Mouse (Mus musculus): ENCODE measurements around the gene Hoxa7. TPM values are rescaled to one million over a fixed set of nuclear protein-coding genes. Genes with fewer than 3 reads are reported as not detected.

Gene Hoxa7
- total and polyA plus RNA-seq, 3 experiments = 0.17 TPM; not detected in 2

DNA sequence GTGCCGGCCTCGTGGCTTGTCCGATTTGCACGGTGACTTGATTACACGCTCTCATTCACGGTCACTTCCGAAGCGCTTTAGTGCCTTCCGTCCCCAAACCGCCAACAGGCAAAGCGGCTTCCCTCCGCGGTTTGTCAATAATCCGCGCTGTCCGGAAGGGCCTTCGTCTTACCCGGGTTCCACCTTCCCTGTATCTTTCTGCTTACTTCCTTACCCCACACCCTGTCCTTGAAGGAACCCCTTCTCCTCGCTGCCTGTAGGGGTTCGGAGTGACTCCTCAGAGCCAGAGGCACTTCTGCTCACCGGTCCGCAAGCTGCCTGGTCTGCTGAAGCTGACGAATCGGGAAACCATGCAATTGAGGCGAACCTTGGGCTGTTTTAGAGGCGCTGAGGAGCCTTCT lies 24.7 kb upstream of the Hoxa7 start:
- Histone ChIP-seq H3K9me3 (replicated peaks; ENCODE audit: insufficient read depth, low read length) (no peaks in the 10 kb centered on the region), H3K79me2 (ENCODE audit: control insufficient read depth, insufficient read depth, low read length, poor library complexity) (no peaks in the 10 kb centered on the region), H3K4me1 (ENCODE audit: control insufficient read depth in 1 of 2, insufficient read depth in 2 of 2, low read length in 2 of 2) (no peaks in the 10 kb centered on the region), H3K27ac (ENCODE audit: control insufficient read depth, low read depth, low read length) (no peak overlapping the region), H3K4me3 (ENCODE audit: control insufficient read depth in 1 of 2, insufficient read depth in 1 of 2, low read depth in 2 of 2, low read length in 2 of 2) (no peak overlapping the region), H3K9ac (ENCODE audit: control insufficient read depth, low read depth, low read length, poor library complexity, severe bottlenecking) (no peak overlapping the region), H3K36me3 (ENCODE audit: control insufficient read depth in 1 of 2, insufficient read depth in 2 of 2, low read length in 2 of 2) (no peaks in the 10 kb centered on the region), H3K27me3 (ENCODE audit: control insufficient read depth in 1 of 2, insufficient read depth in 2 of 2, low read length in 2 of 2) (no peaks in the 10 kb centered on the region)
- no peak for DNase-seq (ENCODE audit: low read depth, low spot score)
- no peak for TF ChIP-seq MEF2A (IDR thresholded peaks at IDR 0.05; ENCODE audit: extremely low read depth, insufficient replicate concordance, low read depth, low read length, poor library complexity, severe bottlenecking)
- no peak for TF ChIP-seq MAFK (IDR thresholded peaks at IDR 0.05; ENCODE audit: borderline replicate concordance, low read depth, low read length)
- no peak for TF ChIP-seq ETS1 (IDR thresholded peaks at IDR 0.05; ENCODE audit: low read depth, low read length)
- TF ChIP-seq USF2 (IDR thresholded peaks at IDR 0.05; ENCODE audit: borderline replicate concordance in 1 of 2, insufficient read depth in 1 of 2, low read depth in 1 of 2, low read length in 2 of 2) = no peak
- no peak for TF ChIP-seq MAZ (IDR thresholded peaks at IDR 0.05; ENCODE audit: low read depth, low read length)
- no peak for TF ChIP-seq ZKSCAN1 (IDR thresholded peaks at IDR 0.05; ENCODE audit: low read depth, low read length)
- TF ChIP-seq NELFE (IDR thresholded peaks at IDR 0.05; ENCODE audit: low read depth, low read length) = no peak
- TF ChIP-seq EP300 (IDR thresholded peaks at IDR 0.05; ENCODE audit: low read depth in 1 of 2, low read length in 2 of 2) = no peak

DNA sequence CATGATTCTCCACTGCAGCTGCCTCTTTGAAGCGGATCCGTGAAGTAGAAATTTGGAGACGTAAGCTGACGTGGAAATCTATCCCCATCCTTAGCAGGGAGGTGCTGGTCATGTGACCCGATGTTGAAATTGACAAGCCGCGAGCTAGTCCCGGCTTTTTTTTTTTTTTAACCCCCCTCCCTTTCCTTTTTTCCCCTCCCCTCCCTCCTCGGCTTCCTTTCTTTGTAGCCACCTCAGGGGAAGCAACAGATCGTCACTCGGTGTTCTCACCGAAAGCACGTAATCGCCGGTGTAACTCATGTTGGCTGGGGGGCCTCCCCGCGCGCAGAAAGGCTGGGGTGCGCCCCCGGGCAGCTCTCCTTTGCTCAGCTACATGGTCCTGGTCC lies 24.1 kb upstream of the Hoxa7 start, which contains the start of gene Hoxa11:
TSS of gene Hoxa11 (minus strand) at position 54 of the 386 bp plus-strand sequence.
- H3K4me1 ChIP-seq (ENCODE audit: control insufficient read depth in 1 of 2, insufficient read depth in 2 of 2, low read length in 2 of 2) = no peaks in the 10 kb centered on the region
- no peak for DNase-seq (ENCODE audit: low read depth, low spot score)
- H3K36me3 ChIP-seq (ENCODE audit: control insufficient read depth in 1 of 2, insufficient read depth in 2 of 2, low read length in 2 of 2) = no peaks in the 10 kb centered on the region
- H3K4me3 ChIP-seq (ENCODE audit: control insufficient read depth in 1 of 2, insufficient read depth in 1 of 2, low read depth in 2 of 2, low read length in 2 of 2) = no peak within 1 kb of the TSS
- H3K27me3 ChIP-seq (ENCODE audit: control insufficient read depth in 1 of 2, insufficient read depth in 2 of 2, low read length in 2 of 2) = no peaks in the 10 kb centered on the region
- no peak for TF ChIP-seq ZKSCAN1 (IDR thresholded peaks at IDR 0.05; ENCODE audit: low read depth, low read length)
- no peaks in the 10 kb centered on the region for H3K79me2 ChIP-seq (ENCODE audit: control insufficient read depth, insufficient read depth, low read length, poor library complexity)
- H3K9me3 ChIP-seq (replicated peaks; ENCODE audit: insufficient read depth, low read length) = no peaks in the 10 kb centered on the region
- H3K9ac ChIP-seq (ENCODE audit: control insufficient read depth, low read depth, low read length, poor library complexity, severe bottlenecking) = no peak within 1 kb of the TSS
- no peak within 1 kb of the TSS for H3K27ac ChIP-seq (ENCODE audit: control insufficient read depth, low read depth, low read length)

DNA sequence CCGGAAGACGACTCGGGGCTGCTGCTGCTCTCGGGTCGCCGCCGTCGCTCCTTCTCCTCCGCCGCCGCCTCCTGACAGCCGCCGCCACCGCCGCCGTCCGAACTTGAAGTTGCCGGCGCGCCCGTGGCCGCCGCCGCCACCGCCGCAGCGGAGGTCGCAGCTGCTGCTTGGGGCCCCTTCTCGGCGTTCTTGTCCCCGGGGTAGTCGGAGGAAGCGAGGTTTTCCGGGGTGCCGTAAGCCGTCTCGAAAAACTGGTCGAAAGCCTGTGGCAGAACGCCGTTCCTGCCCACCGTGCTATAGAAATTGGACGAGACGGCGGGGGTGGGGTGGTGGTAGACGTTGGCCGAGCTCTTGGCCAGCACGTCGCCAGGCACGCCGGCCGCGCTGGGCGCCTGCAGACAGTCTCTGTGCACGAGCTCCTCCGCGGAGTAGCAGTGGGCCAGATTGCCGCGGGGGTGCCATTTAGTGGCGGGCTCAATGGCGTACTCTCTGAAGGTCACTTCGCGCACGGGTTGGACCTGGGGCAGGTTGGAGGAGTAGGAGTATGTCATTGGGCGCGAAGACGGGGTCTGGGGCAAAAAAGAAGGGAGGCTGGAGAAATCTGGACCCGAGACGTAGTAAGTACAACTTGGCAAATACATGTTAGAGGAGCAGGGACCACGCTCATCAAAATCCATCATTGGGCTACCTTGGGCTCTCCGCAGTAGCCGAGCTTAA lies 23.5 kb upstream of the Hoxa7 start:
- H3K9ac ChIP-seq (ENCODE audit: control insufficient read depth, low read depth, low read length, poor library complexity, severe bottlenecking) = no peak overlapping the region
- no peaks in the 10 kb centered on the region for H3K79me2 ChIP-seq (ENCODE audit: control insufficient read depth, insufficient read depth, low read length, poor library complexity)
- H3K27me3 ChIP-seq (ENCODE audit: control insufficient read depth in 1 of 2, insufficient read depth in 2 of 2, low read length in 2 of 2) = no peaks in the 10 kb centered on the region
- TF ChIP-seq GABPA (IDR thresholded peaks at IDR 0.05; ENCODE audit: low read depth, low read length) (no peak), MAFK (IDR thresholded peaks at IDR 0.05; ENCODE audit: borderline replicate concordance, low read depth, low read length) (no peak), TCF12 (IDR thresholded peaks at IDR 0.05; ENCODE audit: low read depth, low read length) (no peak), UBTF (IDR thresholded peaks at IDR 0.05; ENCODE audit: borderline replicate concordance, insufficient read depth, low read depth, low read length) (no peak), USF2 (IDR thresholded peaks at IDR 0.05; ENCODE audit: borderline replicate concordance in 1 of 2, insufficient read depth in 1 of 2, low read depth in 1 of 2, low read length in 2 of 2) (no peak), CHD2 (IDR thresholded peaks at IDR 0.05; ENCODE audit: low read length) (no peak), ZNF384 (IDR thresholded peaks at IDR 0.05; ENCODE audit: low read depth, low read length) (no peak), ZKSCAN1 (IDR thresholded peaks at IDR 0.05; ENCODE audit: low read depth, low read length) (no peak), KAT2A (conservative IDR thresholded peaks at IDR 0.05; ENCODE audit: low read depth, low read length) (no peak), POLR2AphosphoS5 (IDR thresholded peaks at IDR 0.05; ENCODE audit: borderline replicate concordance, low read depth, low read length) (no peak), BHLHE40 (IDR thresholded peaks at IDR 0.05; ENCODE audit: borderline replicate concordance, low read depth, low read length) (no peak)
- no peak for DNase-seq (ENCODE audit: low read depth, low spot score)
- no peaks in the 10 kb centered on the region for H3K4me1 ChIP-seq (ENCODE audit: control insufficient read depth in 1 of 2, insufficient read depth in 2 of 2, low read length in 2 of 2)
- H3K4me3 ChIP-seq (ENCODE audit: control insufficient read depth in 1 of 2, insufficient read depth in 1 of 2, low read depth in 2 of 2, low read length in 2 of 2) = no peak overlapping the region
- H3K9me3 ChIP-seq (replicated peaks; ENCODE audit: insufficient read depth, low read length) = no peaks in the 10 kb centered on the region
- no peaks in the 10 kb centered on the region for H3K36me3 ChIP-seq (ENCODE audit: control insufficient read depth in 1 of 2, insufficient read depth in 2 of 2, low read length in 2 of 2)
- no peak overlapping the region for H3K27ac ChIP-seq (ENCODE audit: control insufficient read depth, low read depth, low read length)
